Mouse (Mus musculus): ENCODE measurements at regions not wholly inside any gene's neighbourhood (a gene's known extent, or its start where the extent isn't known, plus 50 kb on each side); places are given as distances from the start of the nearest gene placed in this dataset.

DNA sequence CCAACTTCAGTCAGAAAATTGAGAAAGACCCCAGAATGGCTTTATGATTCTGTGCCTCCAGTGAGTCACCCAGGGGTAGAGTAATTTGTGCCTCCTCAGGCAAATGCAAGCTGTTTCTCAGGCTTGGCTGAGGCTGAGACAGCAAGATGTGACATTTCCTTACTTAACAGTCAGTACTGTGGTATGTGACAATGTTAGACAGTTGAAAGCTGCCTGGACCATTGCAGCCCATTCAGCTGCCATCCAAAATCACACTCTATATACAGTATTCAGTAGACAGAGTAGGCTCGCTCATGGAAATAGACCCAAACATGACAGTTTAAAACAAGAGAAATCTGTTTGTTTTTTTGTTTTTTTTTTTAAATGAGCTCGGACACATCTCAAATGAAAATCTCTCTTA lies 477.1 kb upstream of the Nbea start:
- no peak for TF ChIP-seq CTCF (IDR thresholded peaks at IDR 0.05; ENCODE audit: extremely low read depth, insufficient read depth, low read length)
- TF ChIP-seq POLR2A (IDR thresholded peaks at IDR 0.05; ENCODE audit: extremely low read depth, insufficient read depth, low read length) = no peak
